Mouse (Mus musculus) adrenal gland, postnatal 36 days (tissue): ENCODE measurements at regions not wholly inside any gene's neighbourhood (a gene's known extent, or its start where the extent isn't known, plus 50 kb on each side); places are given as distances from the start of the nearest gene placed in this dataset.
A peak's percentile ranks its signal among the peaks of the same experiment; 100 is the strongest.

Source experiments
- DNase-seq, 2 experiments: peaks; one replicate each; pipeline ENCODE4 v3.0.0; 2021; ENCODE audit warnings: mixed read lengths in 1 of 2

- DNase-seq = no peak
These were observed 316.4 kb downstream of the Rnd3 start for GRCm38 (mm10) chr2:50832471-50832870.

GRCm38 (mm10) chr2:50830056-50830720 lies 318.7 kb downstream of the Rnd3 start:
- DNase-seq = peak; percentile 15 to 17

- DNase-seq = no peak
These were observed 321.8 kb downstream of the Rnd3 start for GRCm38 (mm10) chr2:50827097-50827496.

DNA sequence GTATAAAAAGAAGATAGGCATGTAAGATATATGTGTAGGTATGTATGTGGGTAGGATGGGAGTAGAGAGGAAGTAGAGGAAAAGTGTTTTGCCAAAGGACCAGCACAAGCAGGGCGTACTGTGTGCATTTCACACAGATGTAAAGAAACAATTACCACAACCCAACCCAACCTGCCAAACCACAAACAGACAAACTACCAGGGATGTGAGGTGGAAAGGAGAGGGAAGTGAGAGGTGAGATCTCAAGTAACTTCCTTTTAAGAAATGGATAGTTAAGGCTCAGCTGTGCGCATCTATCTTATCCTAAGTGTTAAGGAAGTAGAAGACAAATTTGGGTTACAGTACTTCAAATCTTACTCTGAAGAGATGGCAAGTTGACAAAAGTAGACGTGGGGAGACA lies 322.4 kb downstream of the Rnd3 start:
- DNase-seq = no peak

DNA sequence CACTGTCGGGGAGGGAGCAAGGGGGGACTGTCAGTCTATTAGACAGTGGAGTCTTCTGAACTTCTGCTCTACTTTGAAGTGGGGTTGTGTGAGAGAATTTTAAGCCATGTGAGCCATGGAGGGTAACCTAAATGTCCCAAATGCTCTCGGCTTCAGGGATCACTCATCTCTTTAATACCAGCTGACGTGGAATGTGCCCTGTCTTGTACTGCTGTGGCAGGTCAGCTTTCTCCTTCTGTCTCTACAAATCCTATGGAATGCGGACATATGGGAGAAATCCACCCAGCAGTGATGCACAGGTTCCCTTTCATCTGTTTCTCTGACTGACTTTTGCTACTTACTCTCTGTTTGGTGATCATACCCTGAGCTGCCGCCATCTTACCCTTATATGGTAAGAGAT lies 323.3 kb downstream of the Rnd3 start:
- no peak for DNase-seq

GRCm38 (mm10) chr2:50824782-50825181 lies 324.1 kb downstream of the Rnd3 start:
- no peak for DNase-seq

GRCm38 (mm10) chr2:50822738-50823137 lies 326.2 kb downstream of the Rnd3 start:
- DNase-seq = no peak

- no peak for DNase-seq
These were observed 329.6 kb downstream of the Rnd3 start for GRCm38 (mm10) chr2:50819305-50819665.

DNA sequence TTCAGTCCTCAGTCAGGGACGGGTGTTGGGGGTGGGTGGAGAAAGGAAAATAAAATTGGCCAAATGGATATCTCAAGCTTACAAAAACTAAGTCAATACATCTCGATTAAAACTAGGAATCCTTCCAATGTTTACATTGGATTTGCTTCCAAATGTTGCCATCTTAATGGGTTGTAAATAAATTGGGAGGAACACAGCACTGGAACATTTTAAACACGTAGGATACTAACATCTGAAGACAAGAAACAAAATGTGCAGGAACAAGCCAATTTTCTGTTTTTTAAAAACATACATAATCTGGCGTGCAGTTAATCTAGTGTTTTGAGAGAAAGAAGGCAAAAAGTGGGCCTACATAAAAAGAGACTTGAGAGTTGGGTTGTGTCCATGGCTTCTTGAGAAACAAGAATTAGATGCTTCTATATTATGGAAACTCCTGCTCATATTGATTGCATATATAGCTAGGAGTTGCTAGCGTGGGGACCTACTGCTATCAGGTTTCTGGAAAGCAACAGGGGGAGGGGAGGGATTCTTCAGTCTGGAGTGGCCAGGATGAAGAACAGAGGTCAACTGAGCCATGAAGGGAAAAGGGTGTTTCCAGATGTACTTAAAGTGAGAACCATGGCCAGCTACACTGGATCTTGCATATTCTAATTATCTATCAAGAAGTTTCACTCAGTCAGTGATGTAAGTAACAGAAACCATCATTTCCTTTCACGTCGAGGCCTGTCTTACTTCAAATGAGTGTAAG lies 330.2 kb downstream of the Rnd3 start:
- no peak for DNase-seq

DNA sequence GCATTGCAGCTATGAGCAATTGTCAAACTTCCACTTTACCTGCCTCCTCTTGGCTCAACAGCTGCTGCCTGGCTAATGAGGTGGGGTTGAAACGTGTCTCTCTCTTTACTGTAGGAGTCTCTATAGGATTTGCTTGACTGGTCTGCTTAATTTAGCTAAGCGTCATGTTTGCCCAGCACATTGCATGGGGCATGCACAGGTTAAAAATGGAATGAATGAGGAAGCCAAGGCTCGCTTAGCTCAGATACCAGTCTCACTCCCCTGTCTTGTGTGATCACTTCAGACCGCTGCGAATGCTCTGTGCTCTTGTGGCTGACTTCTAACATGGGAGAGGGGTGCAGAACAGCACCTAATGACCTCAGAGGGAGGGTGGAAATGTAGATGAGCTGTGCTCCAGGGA lies 332.5 kb downstream of the Rnd3 start:
- no peak for DNase-seq

- DNase-seq = no peak
These were observed 333.4 kb downstream of the Rnd3 start for GRCm38 (mm10) chr2:50815541-50815940.

- no peak for DNase-seq
These were observed 335.1 kb downstream of the Rnd3 start for GRCm38 (mm10) chr2:50813568-50814461.

GRCm38 (mm10) chr2:50812296-50812695 lies 336.6 kb downstream of the Rnd3 start:
- DNase-seq = no peak

DNA sequence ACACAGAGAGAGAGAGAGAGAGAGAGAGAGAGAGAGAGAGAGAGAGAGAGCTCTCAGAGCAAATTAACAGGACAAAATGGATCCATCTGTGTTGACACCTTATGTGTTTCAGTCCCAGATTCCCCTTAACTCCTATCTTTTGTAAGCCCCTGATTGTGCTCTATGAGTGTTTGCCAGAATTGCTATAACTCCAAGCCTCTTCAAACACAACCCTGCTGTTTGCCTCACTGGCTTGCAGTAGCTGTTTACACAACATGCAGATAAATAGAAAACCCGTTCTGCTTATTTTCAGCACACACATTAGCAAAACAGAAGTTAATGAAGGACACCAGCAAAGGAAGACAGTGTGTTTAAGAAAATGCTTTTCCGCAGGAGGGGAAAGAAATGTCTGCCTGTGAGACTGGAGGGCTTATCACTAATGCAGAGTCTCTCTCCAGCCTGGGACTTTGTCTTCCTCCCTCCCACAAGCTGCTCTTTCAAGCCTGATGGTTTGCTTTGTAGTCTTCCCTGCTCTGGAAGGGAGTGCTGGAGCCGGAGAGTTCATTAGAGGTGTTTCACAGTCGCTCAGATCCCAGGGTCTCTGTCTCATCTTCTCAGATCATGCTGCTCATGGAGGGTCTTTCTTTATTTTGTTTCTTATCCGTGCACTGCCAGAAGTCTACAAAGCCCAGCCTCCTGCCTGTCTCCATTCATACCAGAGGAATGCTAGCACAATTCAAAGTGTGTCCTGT lies 338.4 kb downstream of the Rnd3 start:
- no peak for DNase-seq

- no peak for DNase-seq
These were observed 339.1 kb downstream of the Rnd3 start for GRCm38 (mm10) chr2:50809823-50810222.

DNA sequence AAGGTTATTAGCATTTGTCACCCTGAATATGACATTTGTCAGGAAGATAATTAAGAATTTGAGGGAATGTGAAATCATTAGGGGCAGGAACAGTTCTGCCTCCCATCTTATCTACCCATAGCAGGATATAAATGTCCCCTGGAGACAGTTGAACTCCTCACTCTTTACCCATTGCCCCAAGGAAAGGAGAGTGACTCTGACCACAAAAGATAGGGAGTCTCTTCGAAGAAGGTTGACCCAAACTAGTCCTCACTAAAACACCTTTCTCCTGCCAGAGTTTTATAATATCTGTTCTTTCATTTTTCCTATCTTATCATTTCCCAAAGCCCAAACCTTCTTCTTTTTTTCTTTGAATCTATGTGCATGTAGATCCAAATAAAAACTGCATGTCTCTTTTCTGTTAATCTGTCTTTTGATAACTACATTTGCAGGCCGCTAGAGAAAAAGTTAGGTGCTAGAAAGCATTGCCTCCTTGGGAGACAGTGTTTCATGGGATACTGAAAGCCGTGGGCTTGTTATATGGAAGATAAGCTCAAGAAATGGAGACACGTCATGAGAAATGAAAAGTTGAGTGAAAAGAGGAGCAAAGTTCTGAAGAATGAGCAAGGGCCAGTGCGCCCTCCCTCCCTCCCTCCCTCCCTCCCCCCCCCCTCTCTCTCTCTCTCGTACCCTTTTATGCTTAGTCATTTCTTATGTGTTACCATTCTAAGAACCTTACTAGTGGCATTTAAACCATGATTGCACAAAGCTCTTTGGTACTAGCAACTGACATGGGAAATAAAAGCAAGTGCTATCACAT lies 341.6 kb downstream of the Rnd3 start:
- no peak for DNase-seq

DNA sequence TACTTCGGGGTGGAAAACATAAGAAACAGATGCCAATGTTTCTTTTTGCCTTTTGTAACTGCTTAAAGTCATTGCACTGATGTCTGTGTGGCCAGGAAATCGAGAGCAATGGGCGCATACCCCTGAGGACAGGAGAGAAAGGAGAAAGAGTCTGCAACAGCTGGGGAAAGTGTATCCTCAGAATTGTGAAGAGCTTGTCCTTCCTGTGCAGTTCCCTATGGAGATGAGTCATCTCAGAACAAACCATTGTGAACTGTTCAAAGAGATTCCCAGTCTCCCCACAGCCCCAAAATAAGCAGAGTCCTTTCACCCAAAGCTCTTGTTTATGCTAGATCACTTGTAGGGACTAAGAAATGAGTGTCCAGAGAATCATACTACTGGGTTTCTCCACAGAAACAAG lies 343.3 kb downstream of the Rnd3 start:
- DNase-seq = no peak

DNA sequence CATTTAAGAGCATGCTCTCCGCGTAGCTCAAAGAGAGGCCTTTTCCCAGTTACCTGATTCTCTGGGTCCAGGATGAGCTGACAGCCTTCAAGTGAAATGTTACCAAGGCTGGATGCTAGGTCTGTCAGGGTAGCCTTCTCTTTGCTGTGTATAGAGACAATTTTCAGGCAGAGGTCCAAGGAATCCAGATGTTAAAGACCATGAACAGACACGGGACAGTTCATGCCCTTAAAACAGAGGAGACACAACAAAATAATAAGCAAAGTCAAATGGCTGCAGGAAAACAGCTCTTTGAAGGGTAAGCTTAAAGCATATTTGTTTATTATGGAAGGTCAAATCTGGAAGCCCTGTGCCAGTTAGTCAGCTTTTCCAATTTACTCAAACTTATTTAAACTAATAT lies 352.8 kb downstream of the Rnd3 start:
- DNase-seq = no peak

GRCm38 (mm10) chr2:50793616-50794015 lies 355.3 kb downstream of the Rnd3 start:
- peak; percentile 18 to 23 for DNase-seq

GRCm38 (mm10) chr2:50793067-50793466 lies 355.8 kb downstream of the Rnd3 start:
- DNase-seq = no peak

GRCm38 (mm10) chr2:50789051-50789651 lies 359.8 kb downstream of the Rnd3 start:
- DNase-seq = no peak
